Mouse (Mus musculus): ENCODE measurements at regions not wholly inside any gene's neighbourhood (a gene's known extent, or its start where the extent isn't known, plus 50 kb on each side); places are given as distances from the start of the nearest gene placed in this dataset.

DNA sequence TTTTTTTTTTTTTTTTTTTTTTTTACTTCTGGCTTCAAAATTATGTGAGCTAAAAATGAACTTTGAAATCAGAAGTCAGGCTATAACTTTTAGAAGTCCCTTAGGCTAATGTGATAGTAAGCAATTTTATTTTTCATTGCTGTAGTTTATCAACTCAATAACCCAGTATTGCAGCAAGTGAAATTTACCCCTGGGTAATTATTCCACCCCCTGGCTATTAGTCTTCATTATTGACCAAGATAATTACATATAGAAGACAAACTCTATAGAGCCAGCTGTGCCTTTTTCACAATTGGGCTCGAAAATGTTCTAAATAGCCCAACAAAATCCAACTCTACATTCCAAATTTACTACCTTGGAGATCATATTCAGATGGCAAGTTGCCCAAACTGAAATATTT is 572.2 kb upstream of the Alcam start:
- TF ChIP-seq CTCF (IDR thresholded peaks at IDR 0.05; ENCODE audit: low read depth, low read length): no peak
- no peak for TF ChIP-seq GATA1 (IDR thresholded peaks at IDR 0.05; ENCODE audit: borderline replicate concordance, low read length)
- TF ChIP-seq POLR2AphosphoS5 (IDR thresholded peaks at IDR 0.05; ENCODE audit: insufficient replicate concordance, low read depth, low read length): no peak
- TF ChIP-seq GATA2 (IDR thresholded peaks at IDR 0.05; ENCODE audit: borderline replicate concordance, low read depth, low read length): no peak
- TF ChIP-seq TAL1 (conservative IDR thresholded peaks at IDR 0.05; ENCODE audit: low read depth, low read length): no peak
